Mouse (Mus musculus) embryonic fibroblast, embryonic 13.5 days (primary cell): Measurements from ENCODE around the gene Gm14214. TPM values are rescaled to one million over a fixed set of nuclear protein-coding genes. Genes with fewer than 3 reads are reported as not detected.

Experiments
- H3K27ac ChIP-seq: 2 replicates; pipeline ENCODE4 v1.5.1; 2012; ENCODE audit warnings: low read length, control low read depth, inconsistent platforms; ENCODE audit not compliant: insufficient read depth
- H3K4me1 ChIP-seq: 2 replicates; pipeline ENCODE4 v1.6.1; 2011; ENCODE audit warnings: low read length; ENCODE audit not compliant: control insufficient read depth, insufficient read depth
- H3K4me3 ChIP-seq: 2 replicates; pipeline ENCODE4 v1.5.1; 2011; ENCODE audit warnings: mild to moderate bottlenecking, control low read depth, low read length; ENCODE audit not compliant: insufficient read depth
- CTCF ChIP-seq: IDR thresholded peaks from 2 replicates; pipeline ENCODE4 v1.5.1; 2011; ENCODE audit warnings: mild to moderate bottlenecking, control low read depth, low read length, moderate library complexity, borderline replicate concordance; ENCODE audit not compliant: insufficient read depth
- POLR2A ChIP-seq: IDR thresholded peaks from 2 replicates; pipeline ENCODE4 v1.6.1; 2011; ENCODE audit warnings: low read depth, mild to moderate bottlenecking, control low read depth, low read length, moderate library complexity
- polyA plus RNA-seq: library from polyadenylated mRNA; stranded (reverse); fragments of >200 nt; gene quantifications from 2 replicates; pipeline ENCODE4 v1.2.4, GENCODE M21; 2011; ENCODE audit warnings: low read depth; ENCODE audit not compliant: missing spikeins, insufficient read length

Gene Gm14214
- polyA plus RNA-seq, 1 experiment, result not detected

DNA sequence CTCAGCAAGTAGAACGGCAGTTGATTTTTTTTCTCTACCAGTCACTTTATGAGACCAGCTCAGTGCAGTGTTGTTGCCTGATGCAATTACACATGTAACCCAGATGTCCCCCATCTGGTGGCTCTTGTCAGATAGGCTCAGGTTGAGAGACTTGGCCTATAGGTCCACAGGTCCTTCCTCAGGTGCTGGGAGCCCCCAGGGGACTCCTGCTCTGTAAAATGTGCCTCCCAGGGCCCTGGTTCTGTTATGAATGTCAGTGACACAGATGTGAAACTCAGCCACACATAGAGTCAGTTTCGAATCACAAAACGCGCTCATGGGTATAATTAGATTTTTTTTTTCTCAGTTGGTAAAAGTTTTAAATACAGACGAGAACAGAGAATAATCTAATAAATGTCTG, 12.1 kb downstream of the Gm14214 start:
- Histone ChIP-seq H3K4me1 (no peaks in the 10 kb centered on the region), H3K4me3 (no peak overlapping the region), H3K27ac (no peak overlapping the region)
- TF ChIP-seq POLR2A (no peak), CTCF (no peak)

DNA sequence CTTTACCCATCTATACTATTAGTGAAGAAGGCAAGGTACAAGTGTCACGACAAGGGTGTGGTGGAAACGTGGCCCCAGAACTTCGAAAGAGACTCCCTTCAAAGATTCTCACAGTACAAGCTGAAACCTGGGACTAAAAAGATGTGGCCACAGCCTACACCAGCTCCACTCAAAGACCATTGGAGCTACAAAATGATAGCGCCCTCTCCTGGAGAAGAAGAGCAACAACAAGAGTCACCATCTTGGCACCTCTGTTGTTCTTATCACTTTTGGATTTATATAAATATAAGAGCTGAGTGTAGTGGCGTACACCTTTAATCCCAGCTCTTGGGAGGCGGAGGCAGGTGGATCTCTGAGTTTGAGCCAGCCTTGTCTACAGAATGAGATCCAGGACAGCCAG, 14.0 kb downstream of the Gm14214 start:
- no peak overlapping the region for H3K4me3 ChIP-seq
- no peaks in the 10 kb centered on the region for H3K4me1 ChIP-seq
- TF ChIP-seq POLR2A (no peak), CTCF (no peak)
- no peak overlapping the region for H3K27ac ChIP-seq

DNA sequence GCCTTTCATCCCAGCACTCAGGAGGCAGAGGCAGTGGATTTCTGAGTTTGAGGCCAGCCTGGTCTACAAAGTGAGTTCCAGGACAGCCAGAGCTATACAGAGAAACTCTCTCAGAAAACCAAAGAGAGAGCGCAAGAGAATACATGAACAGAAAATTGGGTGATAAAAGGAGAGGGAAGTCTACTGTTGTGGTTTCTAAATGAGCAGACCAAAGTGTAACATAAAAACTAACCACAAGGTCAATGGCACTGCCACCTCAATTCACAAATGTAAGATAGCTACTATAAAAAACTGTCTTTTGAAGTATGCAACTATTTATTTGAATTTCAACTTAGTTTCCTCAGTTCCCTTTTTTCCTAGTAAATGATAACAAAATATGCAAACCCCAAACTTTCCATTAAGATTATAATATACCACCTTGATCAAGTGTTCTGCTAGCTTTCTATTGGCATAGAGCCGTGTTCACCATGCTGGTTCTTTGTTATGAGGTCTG, 15.7 kb downstream of the Gm14214 start:
- Histone ChIP-seq H3K4me1 (no peaks in the 10 kb centered on the region; the same call in 1 of the 2 replicates), H3K4me3 (no peak overlapping the region), H3K27ac (no peak overlapping the region)
- TF ChIP-seq POLR2A, result no peak
- TF ChIP-seq CTCF, result no peak

DNA sequence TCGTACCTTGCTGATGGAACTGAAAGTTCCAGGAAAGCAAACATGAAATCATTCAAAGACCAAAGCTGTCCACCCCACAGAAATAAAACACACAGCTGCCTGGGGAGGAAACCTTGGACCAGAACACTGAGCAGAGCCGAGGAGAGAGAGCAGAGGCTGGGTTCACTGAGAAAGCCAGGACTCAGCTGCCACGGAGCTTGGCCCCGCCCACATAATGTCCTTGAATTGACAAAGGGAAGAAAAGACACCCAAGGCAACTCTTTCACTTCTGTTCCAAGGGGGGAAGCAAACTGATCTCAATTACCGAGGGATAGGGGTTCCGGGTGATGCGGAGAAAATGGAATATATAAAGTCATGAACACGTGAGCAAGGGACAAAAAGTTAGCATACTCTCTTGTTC, 17.9 kb downstream of the Gm14214 start:
- H3K4me1 ChIP-seq, result no peaks in the 10 kb centered on the region; the same call in 1 of the 2 replicates
- H3K4me3 ChIP-seq, result no peak overlapping the region
- H3K27ac ChIP-seq, result no peak overlapping the region
- TF ChIP-seq POLR2A (no peak), CTCF (no peak)

DNA sequence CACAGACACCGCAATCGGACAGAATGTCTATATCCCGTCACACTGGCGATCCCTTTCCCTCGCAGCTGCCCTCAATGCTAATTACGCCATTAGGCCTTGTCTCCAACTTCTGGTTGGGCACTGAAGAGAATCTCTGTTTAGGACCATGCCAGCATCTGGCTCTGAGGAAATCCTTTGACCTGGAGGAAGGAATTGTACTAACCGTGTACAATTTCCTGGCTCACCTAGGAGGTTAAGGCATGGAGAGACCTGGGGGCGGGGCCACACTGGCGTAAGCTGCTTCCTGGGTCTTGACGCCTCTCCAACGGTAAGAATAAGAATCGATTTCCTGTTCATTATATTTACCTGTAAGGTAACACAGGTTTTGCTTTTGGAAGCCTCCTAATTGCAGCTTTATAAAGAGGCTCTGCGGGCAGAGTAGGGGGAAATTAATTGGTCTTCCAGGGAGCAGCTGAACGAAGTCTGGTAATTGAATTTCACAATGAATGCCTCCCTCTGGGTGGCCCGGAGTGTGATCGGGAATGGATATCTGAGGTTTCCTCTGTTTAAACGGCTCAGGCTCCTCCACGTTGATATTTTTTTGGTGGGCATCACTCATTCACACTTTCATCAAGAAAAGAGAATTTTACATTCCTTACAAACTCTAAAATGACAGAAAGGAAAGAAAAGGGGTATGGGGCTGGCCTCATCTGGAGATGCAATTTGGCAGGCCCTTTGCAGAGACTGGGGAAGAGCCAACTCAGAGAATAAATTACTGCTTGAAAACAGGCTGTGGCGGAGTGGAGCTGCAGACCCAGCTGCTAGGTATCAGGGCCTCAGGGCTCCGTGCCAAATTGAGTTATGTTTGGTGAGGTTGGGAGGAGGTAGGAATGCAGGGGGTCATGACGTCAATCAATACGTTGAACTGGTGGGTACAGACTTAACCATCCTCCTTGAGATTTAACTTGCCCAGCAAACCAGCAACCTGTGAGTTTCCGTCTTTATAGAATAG, 20.5 kb downstream of the Gm14214 start:
- no peak overlapping the region for H3K4me3 ChIP-seq
- no peak overlapping the region for H3K27ac ChIP-seq
- no peak for TF ChIP-seq POLR2A
- TF ChIP-seq CTCF, result no peak
- H3K4me1 ChIP-seq, result no peaks in the 10 kb centered on the region; the same call in 1 of the 2 replicates

DNA sequence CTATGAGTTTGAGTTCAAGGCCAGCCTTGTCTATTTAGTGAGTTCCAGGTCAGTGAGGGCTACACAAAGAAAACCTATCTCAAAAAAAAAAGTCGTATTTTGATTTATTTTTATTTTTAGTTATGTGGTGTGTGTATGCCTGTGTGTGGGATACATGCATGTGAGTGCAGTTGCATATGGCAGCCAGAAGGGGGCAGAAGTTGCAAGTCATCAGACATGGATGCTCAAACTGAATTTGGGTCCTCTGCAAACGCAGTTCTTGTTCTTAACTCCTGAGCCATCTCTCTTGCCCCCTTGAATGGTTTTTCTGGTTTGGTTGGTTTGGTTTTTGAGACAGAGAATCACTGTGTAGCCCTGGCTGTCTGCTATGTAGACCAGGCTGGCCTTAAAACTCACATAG, 21.4 kb downstream of the Gm14214 start:
- no peaks in the 10 kb centered on the region; the same call in 1 of the 2 replicates for H3K4me1 ChIP-seq
- no peak for TF ChIP-seq CTCF
- TF ChIP-seq POLR2A, result no peak
- H3K4me3 ChIP-seq, result no peak overlapping the region
- H3K27ac ChIP-seq, result no peak overlapping the region

DNA sequence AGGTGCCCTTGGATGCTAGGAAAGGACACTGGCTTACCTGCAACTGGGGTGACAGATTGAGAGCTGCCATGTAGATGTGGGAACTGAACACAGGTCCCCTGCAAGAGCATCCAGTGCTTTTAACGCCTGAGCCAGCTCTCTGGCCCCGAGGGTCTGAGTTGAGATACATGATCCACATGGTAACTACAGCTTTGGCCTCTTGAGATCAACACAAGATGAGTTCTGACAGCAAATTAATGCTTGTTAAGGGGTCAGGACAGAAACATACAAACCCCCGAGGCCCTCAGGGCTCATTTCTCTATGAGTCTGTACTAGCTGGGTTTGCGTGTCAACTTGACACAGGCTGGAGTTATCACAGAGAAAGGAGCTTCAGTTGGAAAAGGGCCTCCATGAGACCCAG, 25.9 kb downstream of the Gm14214 start:
- Histone ChIP-seq H3K4me3 (no peak overlapping the region), H3K4me1 (no peaks in the 10 kb centered on the region; the same call in 1 of the 2 replicates), H3K27ac (no peak overlapping the region)
- TF ChIP-seq CTCF (no peak), POLR2A (no peak)

DNA sequence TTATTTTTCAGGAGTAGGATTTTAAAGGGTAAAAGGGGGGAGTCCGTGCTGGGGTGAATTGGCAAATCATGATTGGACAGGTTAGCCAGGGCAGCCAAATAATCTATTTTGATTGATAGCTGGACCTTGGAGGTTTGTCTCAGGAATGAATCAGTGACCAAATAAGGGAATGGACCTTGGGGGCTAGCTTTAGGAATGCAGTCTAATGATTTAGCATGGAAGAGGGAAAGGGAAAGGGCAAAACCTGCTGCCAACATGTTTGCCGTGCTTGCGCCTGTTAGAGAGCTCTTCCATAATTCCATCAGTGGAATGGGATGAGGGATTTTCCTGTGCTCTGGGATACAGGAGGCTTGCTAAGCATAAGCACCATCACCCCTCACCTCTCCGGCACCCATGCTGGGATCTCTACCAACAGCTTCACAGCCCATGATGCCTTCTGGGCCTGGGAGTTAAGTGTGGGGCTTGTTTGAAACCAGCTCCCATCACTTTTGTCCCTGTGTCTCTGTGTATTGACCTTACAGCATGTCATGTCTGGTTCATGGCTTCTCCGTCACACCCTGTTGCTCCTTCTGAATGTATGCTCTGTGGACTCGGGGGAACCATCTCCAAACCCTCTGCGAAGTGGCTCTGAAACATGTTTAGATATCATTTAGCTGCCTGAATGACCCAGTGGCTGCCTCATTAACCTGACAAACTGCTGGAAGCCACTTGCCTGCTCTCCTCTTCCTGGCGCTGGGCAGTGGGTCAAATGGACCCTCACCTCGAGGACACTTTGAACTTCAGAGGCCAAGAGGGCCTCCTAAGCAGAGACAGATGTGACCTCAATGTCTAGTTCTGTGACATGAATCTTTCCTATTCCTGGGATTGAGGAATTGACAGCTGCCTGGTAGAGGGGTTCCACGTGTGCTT, 26.7 kb downstream of the Gm14214 start:
- H3K4me3 ChIP-seq, result no peak overlapping the region
- TF ChIP-seq POLR2A, result no peak
- TF ChIP-seq CTCF, result no peak
- no peaks in the 10 kb centered on the region; the same call in 1 of the 2 replicates for H3K4me1 ChIP-seq
- no peak overlapping the region for H3K27ac ChIP-seq

DNA sequence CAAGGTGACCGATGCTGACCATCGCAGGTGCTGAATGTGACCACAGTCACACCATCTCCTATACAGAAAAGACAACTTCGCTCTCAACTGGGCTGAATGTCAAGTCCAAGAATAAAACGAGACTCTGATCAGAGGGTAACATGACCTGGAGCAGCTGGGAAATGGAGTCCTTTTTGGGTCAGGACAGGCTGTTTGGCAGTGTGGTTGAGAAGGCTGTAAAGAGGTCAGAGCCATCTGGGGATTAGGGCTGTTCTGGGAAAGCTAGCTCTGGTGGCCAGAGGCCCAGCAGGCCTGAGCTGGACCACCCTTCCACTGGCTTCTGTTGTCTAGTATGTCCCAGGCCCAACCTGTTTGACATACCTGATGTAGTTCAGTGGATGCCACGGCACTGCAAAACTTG, 31.2 kb downstream of the Gm14214 start:
- Histone ChIP-seq H3K4me3 (no peak overlapping the region), H3K27ac (no peak overlapping the region), H3K4me1 (peaks cover 2% of the 10 kb centered on the region; the same call in 1 of the 2 replicates)
- TF ChIP-seq POLR2A (no peak), CTCF (no peak)

DNA sequence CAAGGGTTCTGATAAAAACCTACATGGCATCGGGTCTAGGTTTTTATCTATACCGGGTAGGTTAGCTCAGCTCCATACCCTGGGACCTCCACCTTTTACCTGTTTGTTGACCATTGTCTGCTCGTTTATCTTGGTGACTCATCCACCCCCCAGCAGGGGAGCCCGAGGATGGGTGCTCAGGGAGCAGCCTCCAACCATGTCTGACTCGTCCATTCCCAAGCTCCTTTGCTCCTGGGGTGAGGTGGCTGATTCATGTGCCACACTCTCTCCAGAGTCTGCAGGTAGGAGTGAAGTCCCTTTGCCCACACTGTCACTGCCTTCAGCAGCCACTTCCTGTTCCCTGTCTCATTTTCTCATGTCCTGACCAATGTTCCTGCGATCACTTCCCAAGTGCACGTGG, 33.8 kb downstream of the Gm14214 start:
- Histone ChIP-seq H3K27ac (no peak overlapping the region), H3K4me3 (no peak overlapping the region), H3K4me1 (0 out of 2 replicates have a peak, but pooled peaks cover 2% of the 10 kb centered on the region)
- TF ChIP-seq POLR2A (no peak), CTCF (no peak)
